Mouse (Mus musculus): ENCODE results near the gene Vtcn1.
A peak's percentile ranks its signal among the peaks of the same experiment; 100 is the strongest.

The Vtcn1 gene

DNA sequence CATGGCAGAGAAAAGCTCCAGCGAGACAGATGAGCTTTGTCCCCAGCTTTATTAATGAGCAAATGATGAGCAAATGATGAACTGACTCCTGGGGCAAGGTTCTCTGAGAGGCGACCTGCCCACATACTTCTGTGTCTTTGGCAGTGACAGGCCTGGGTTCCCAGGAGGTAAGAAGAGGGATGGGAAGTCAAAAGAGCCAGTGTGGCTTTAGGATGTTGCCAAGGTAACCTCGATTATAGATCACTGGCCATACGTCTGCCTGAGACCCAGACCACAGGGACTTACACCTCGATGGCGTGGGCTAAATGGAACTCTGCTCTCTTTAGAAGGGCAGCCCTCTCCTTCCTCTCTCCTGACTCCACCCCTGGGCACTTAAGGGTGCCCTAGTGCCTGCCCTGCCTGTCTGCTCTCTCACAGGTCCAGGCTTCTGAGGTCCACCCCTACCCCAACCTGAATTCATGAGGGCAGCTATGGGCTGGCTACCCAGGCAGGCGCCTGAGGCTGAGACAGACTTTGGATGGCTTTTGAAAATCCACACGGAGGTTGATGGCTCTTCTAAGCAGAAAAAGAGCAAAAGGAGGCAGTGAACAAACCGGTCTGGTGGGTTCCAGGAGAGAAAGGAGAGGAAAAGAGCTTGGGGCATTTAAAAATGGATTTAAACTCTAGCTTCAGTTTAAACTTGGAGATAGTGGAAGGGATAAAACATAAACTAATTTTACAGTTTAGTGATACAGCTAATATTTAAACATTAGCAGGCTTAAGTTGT lies 31.0 kb downstream of the Vtcn1 start:
- no peak for DNase-seq (ENCODE audit: low read depth, low spot score)

- DNase-seq (ENCODE audit: low read depth, low spot score): no peak
Observed at GRCm38 (mm10) chr3:100857139-100857538, 31.9 kb downstream of the Vtcn1 start.

GRCm38 (mm10) chr3:100858334-100859002 lies 33.2 kb downstream of the Vtcn1 start:
- no peak for DNase-seq (ENCODE audit: low read depth, low spot score)

DNA sequence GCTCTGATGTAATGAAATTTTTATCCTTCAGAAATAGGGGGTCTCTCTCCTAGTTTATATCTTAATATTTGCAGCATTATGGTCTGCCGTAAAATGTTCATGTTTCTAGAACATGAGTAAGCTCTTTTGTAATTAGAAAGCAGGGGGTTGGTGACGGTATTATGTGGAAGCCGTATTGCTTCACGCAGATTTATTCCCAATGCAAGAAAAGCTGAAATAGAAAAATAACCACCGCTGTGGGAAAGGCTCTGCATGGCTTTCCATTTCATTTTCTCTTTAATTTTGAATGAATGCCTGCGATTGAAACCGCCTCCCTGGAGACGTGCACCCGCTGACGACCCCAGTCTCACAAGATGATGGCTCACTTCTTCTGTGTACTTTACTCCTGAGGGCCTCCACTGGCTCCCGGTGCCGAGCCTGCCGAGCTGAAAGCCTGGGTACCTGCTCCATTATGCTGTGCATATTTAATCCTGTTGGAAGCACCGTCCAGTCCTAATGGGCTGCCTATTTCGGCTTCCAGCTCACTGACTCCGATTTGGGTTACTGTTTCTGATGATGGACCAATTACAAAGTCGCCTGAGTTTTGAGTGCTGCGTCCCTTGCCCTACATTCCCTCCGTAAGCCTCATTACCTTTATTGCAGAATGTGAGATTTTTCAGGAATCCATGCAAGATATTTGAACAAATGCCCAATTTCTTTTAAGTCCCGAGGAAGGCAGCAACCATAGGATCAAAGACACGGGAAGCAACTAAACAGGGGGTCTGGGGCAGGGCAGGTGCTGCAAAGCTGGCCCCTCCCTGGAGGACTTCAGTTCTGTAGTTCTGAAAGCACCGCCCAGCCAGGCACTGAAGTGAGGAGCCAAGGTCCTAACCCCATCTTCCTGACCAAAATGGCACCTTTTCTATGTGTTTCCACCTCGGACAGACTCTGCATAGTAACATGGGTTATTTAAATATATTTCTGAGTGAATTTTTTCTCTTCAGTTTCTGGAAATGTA lies 36.3 kb downstream of the Vtcn1 start:
- DNase-seq (ENCODE audit: low read depth, low spot score): no peak

- DNase-seq (ENCODE audit: low read depth, low spot score): no peak
Observed at GRCm38 (mm10) chr3:100866946-100867345, 41.7 kb downstream of the Vtcn1 start.

DNA sequence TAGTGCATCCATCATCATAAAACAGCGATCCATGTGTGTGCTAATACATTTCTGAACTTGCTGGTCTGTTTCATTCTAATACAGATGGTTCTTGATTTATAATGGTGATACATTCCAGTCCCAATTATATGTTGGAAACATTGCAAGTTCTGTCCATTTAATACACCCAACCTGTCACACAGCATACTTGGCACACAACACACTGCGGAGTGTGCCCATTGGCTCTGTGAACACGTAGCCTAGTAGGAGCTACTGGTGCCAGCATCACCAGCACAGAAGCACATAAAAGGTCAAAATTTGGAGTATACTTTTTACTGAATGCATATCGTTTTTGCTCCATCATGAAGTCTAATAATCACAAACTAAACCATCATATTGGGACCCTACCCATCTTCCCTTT lies 51.8 kb downstream of the Vtcn1 start:
- no peak for DNase-seq (ENCODE audit: low read depth, low spot score)

DNA sequence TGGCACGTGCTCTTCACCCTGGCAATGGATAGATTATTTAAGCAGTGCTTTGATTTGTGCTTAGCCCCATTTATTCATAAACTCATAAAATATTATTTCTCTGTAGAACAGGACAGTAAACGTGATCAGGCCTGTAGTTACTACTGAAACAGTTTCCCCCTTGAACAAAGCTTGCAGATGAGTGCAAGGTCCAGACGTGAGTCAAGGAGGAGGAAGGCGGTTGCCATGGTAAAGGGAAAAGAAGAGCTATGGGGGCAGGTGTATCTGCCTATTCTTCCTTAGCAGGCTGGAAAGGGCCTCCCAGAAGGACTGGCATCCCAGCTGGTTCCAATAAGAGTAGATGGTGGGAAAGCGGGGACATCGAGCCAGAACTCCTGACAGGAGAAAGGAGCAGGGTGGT lies 56.1 kb downstream of the Vtcn1 start:
- no peak for DNase-seq (ENCODE audit: low read depth, low spot score)

DNA sequence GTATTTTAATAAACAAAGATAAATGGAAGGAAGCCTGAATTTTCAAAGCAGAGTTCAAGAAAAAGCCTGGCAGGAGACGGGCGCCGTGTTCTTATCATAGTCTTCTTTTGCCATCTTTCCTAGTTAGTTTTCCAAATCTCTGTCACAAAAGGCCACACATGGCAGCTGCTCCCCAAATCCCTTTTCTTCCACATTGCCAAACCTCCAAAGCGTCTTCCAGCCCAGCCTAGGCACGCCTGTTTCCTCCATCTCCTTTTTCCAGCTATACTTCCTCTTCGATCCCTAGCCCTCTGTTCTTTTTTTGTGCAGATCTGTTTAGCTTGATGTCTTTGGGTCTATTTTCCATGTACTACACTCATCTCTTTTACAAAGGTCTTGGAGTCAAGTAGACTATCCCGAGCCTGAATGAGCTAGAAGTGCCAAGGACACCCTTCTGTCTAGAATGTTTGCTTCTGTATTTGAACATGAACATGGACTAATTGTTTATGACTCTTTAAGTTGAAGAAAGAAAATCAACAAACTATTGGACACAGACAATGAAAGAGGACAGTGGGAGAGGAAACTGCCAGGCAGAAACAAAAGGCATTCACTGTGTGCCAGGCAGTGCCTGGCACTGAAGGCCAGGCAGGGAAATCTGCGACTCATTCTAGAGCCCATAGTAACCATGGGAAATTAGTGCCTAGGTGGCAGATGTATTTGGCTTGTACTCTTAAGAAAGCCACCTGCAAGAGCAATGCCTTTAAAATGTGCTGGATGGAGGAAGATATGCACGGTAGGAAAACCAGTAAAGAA lies 56.8 kb downstream of the Vtcn1 start:
- DNase-seq (ENCODE audit: low read depth, low spot score): peak; percentile 44

DNA sequence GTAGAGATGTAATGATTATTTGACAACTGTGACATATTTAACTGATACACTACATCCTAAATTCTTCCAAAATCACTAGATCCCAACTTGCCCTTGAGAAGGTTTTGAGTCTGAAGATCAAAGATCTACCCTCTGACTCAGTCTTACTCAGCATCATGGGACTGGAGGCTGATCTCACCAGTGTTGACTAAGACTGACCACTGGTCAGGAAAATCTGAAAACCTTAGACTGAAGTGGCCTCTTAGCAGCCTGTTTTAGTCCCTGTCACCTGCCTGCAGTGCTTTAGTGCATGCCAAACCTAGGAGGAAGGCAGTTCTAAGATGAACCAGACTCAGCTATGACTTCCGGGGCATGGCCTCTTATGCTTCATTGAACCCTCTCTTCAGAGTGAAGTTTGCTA lies 64.0 kb downstream of the Vtcn1 start:
- DNase-seq (ENCODE audit: low read depth, low spot score): no peak

DNA sequence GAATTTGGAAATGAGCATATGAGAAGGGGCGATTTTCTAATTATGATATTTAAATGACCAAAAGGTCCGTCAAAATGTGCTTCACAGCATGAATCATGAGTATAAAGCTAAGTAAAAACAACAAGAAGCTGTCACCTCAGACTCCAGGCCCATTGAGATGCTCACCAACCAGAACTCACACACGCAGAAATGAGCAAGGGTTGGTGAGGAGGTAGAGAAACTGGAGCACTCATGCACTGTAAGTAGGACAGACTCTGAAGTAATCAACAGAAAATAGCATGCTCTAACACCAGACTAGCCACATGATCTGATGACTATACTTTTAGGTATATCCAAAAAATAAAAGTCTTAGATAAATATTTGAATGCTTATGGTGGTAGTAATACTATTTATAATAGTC lies 65.1 kb downstream of the Vtcn1 start:
- peak; percentile 27 for DNase-seq (ENCODE audit: low read depth, low spot score)

DNA sequence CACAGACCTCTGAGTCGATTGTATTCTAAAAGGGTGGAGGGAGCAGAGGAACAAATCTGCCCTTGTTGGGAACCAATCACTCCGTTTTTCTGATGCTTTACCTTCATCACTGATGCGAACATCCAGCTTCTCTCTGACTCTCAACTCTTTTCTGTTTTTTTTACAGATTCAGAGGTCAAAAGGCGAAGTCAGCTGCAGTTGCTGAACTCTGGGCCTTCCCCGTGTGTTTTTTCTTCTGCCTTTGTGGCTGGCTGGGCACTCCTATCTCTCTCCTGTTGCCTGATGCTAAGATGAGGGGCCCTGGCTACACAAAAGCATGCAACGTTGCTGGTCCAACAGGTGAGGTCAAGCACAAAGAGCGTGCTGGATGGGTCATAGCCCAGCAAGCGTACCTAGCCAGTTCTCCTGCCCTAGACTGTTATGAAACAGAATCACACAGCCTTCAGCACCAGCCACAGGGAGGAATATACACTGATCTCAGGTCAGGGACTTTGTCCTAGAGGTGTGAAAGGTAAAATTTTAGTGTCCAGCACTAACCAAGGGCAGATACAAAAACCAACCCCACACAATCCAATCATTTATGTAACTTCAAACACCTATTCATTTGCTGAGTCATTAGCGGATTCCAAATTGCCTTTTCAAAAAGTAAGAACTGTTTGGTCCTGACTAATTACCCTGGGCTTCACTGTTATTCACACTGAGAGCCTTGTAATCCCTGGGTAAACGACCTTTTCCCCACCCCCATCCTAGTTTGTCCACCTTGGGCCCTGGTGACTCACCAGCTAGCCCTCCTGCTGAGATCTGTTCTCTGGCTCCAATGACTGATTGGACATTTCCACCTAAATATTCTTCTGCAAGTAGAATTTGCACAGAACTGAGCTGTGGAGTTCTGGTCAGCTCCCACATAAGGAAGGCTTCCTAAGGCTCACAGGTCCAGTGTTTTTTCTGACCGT lies 67.4 kb downstream of the Vtcn1 start:
- DNase-seq (ENCODE audit: low read depth, low spot score): peak; percentile 49

DNA sequence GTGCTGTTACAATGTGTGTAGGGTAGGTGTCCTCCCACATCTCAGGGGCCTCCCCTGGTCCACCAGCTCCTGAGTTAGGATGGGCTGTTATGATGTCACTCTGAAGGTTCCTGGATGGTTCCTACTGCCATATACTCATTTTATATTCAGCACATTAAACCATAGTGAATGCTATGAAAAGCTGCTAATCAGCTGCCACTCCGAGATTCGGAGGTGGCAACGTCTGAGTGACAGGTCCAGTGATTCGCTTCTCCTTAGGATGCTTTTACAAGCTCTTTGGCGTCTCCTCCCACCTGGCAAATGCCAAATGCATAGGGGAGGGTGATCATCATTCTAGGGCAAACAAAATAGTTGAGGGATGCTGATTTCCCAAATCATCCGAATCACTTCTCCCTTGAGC lies 70.2 kb downstream of the Vtcn1 start:
- DNase-seq (ENCODE audit: low read depth, low spot score): no peak

DNA sequence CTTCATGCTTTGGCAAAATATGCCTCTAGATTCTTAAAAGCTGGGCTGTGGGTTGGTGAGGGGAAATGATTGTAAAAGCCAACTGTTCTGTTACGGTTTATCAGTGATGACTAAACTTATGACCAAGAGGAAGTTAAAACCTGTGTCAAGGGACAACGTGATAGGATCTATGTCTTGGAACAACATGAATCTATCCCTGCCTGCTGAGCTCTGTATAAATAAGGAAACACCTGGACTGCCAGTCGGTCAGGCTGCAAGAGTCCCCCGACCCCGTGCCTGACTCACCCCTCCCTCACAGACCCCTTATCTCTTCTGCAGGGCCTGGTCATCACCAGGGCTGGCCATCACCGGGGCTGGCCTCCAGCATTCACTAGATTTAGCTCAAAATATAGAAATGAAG lies 80.9 kb downstream of the Vtcn1 start:
- DNase-seq (ENCODE audit: low read depth, low spot score): no peak

DNA sequence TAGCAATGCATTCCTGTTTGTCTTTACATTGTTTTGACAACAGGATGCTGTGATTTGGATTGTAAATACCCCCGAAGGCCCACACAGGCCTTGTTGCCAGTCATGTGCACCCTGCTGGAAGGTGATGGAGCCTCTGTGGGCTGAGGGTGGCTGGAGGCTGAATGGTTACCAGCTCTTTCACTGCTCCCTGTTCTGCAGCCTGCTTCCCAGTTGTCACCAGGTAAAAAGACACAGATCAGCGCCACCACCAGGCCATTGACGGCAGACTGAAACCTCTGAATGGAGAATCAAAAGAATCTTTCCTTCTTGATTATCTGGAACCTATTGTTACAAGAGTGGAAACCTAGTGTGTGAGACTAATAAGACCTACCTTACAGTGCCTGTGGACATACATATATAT lies 81.7 kb downstream of the Vtcn1 start:
- DNase-seq (ENCODE audit: low read depth, low spot score): peak; percentile 35

GRCm38 (mm10) chr3:100908594-100908993 lies 83.3 kb downstream of the Vtcn1 start:
- DNase-seq (ENCODE audit: low read depth, low spot score): no peak

DNA sequence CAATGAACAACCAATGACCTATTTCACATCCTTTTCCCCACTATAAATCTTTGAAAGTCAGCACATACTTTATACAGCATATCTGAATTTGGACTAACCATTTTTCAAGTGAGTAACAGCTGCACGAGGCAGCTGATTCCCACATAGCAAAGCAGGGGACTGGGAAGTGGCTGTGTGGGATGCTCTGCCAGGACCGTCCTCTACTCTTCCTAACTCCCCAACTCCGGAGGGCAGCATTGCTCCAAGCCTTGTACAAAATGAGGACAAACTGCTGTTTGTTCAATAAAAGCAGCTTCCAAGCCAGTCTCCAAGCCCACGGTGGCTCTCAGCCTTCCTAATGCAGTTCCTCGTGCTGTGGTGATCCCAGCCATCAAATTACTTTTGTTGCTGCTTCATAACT lies 85.4 kb downstream of the Vtcn1 start:
- DNase-seq (ENCODE audit: low read depth, low spot score): peak; percentile 38

DNA sequence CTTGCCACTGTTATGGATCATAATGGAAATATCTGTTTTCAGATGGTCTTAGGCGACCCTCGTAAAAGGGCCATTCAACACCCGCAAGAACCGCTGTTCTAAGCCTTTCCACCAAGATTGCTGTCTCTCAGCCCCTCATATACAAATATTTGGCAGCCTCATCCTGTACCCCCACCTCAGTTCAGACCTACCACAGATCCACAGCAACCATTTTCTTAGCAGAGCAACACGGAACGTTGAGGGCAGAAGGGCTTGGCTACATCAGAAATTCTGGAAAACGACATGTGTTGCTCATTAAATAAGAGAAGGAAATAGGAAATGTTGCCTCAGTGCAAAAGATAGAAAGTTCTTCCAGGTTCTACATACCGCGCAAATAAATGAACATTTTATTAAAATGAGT lies 85.8 kb downstream of the Vtcn1 start:
- DNase-seq (ENCODE audit: low read depth, low spot score): no peak

GRCm38 (mm10) chr3:100911498-100912213 lies 86.4 kb downstream of the Vtcn1 start:
- peak; percentile 31 for DNase-seq (ENCODE audit: low read depth, low spot score)

DNA sequence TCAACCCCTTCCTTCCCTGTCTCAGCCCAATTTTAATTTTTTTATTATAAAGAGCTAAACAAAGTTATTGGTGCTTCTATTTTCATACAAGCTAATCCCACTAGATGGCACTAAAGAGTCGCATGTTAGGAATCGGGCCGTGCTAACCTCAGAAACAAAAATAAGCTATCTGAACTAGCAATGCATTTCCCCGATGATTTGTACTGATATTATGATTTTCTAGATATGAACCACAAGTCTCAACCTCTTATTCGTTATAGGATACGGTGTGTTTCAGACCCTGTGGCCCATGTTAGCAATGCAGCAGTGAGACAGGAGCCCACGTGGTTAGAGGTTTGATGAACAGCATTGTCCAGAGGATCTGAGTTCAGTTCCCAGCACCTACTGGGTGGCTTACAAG lies 91.6 kb downstream of the Vtcn1 start:
- DNase-seq (ENCODE audit: low read depth, low spot score): peak; percentile 71
